Mouse (Mus musculus) forebrain, embryonic 15.5 days (tissue): ENCODE measurements around the gene Mis12. TPM values are rescaled to one million over a fixed set of nuclear protein-coding genes. Genes with fewer than 3 reads are reported as not detected.

Source experiments
- ATAC-seq: fragments of 200-750 bp; cut with Nextera tagmentation; replicated peaks from 2 replicates; pipeline ENCODE4 v1.8.0; 2017; ENCODE audit warnings: mild to moderate bottlenecking, moderate TSS enrichment, moderate library complexity
- H3K27ac ChIP-seq: fragments of 300-500 bp; sonication (generic); replicated peaks from 2 replicates; pipeline ENCODE4 v1.5.1; 2015; ENCODE audit warnings: mild to moderate bottlenecking, inconsistent platforms
- H3K27me3 ChIP-seq: fragments of 300-500 bp; sonication (generic); 2 replicates; pipeline ENCODE4 v1.6.1; 2015; ENCODE audit warnings: inconsistent platforms
- H3K36me3 ChIP-seq: fragments of 300-500 bp; sonication (generic); 2 replicates; pipeline ENCODE4 v1.6.1; 2015; ENCODE audit warnings: mild to moderate bottlenecking, inconsistent platforms
- H3K4me1 ChIP-seq: fragments of 300-500 bp; sonication (generic); 2 replicates; pipeline ENCODE4 v1.6.1; 2015; ENCODE audit warnings: inconsistent platforms
- H3K4me2 ChIP-seq: fragments of 300-500 bp; sonication (generic); replicated peaks from 2 replicates; pipeline ENCODE4 v1.6.1; 2015; ENCODE audit warnings: mild to moderate bottlenecking, inconsistent platforms
- H3K4me3 ChIP-seq: fragments of 300-500 bp; sonication (generic); 2 replicates; pipeline ENCODE4 v1.5.1; 2015; ENCODE audit warnings: mild to moderate bottlenecking, inconsistent platforms
- H3K9ac ChIP-seq: fragments of 300-500 bp; sonication (generic); replicated peaks from 2 replicates; pipeline ENCODE4 v1.6.1; 2015; ENCODE audit warnings: mild to moderate bottlenecking, inconsistent platforms
- H3K9me3 ChIP-seq: fragments of 300-500 bp; sonication (generic); 2 replicates; pipeline ENCODE4 v1.6.1; 2016; ENCODE audit warnings: inconsistent platforms
- WGBS: fragments of 180-500 bp; shearing (Covaris S2); methylation state at CpG from one replicate; pipeline ENCODE4 v1.1.7; 2015; ENCODE audit warnings: mixed read lengths; 5-methylcytosine and 5-hydroxymethylcytosine counted together
- polyA plus RNA-seq: library from polyadenylated mRNA; unstranded; fragments of >200 nt; fragmentation: Nextera tagmentation; extraction: Ambion mirVana; gene quantifications from 2 replicates; pipeline ENCODE4 v1.2.1, GENCODE M21; 2015

The Mis12 gene
- polyA plus RNA-seq = 39.4 and 40.5 TPM in 2 replicates

DNA sequence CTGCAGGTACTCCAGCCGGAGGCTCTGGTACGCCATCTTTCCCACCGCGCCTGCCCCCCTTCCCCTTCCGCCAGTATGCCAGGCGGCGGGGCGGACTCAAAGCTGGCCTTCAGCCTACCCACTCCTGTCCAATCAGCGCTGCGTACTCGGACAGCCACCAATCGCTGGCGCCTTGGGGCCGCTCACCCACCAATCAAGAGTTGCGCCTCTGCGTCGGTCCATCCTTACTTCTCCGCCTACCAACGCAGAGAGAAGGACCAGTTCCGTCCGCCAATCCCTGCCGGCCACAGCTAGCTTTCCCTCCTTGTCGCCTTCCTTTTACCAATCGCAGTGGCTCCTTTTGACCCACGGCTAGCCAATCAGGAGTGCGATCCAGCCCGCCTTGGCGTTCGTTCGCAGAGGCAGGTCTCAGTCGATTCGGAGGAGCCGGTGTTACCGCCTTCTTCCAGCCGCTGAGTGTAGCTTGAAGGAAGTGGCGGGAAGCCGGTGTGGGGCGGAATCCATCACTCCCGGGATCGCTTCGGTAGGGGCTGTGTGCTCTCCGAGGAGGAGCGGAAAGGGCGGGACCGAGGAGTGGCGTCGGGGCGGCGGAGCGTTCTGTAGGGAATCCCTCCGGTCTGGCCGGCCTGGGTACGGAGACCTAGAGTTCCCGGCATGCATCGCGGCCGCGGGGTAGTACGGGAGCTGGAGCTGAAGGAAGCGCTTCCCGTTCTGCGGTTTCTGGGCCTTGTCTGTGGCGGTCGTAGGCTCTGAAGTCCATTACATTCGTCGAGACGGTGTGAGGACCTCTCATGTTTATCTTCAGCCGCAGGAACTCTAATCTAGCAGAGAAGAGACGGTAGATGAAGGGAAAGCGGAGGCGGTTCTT lies at the start of gene Mis12, which contains the start of gene Derl2:
Mis12 (plus strand) TSS at position 411 of the 868 bp plus-strand sequence.
Derl2 (minus strand) TSS at position 641 of the 868 bp plus-strand sequence.
- Histone ChIP-seq H3K27ac (peak within 1 kb of the TSS; percentile 91), H3K4me3 (peak within 1 kb of the TSS; percentile 73), H3K4me1 (peaks cover 61% of the 10 kb centered on the region), H3K9me3 (no peaks in the 10 kb centered on the region), H3K4me2 (peak within 1 kb of the TSS; percentile 72), H3K36me3 (no peaks in the 10 kb centered on the region; the same call in 1 of the 2 replicates), H3K27me3 (no peaks in the 10 kb centered on the region), H3K9ac (peak within 1 kb of the TSS; percentile 79)
- ATAC-seq = peak; percentile 100
- WGBS = under 1% methylated on average over 71 of the region's 71 CpGs

DNA sequence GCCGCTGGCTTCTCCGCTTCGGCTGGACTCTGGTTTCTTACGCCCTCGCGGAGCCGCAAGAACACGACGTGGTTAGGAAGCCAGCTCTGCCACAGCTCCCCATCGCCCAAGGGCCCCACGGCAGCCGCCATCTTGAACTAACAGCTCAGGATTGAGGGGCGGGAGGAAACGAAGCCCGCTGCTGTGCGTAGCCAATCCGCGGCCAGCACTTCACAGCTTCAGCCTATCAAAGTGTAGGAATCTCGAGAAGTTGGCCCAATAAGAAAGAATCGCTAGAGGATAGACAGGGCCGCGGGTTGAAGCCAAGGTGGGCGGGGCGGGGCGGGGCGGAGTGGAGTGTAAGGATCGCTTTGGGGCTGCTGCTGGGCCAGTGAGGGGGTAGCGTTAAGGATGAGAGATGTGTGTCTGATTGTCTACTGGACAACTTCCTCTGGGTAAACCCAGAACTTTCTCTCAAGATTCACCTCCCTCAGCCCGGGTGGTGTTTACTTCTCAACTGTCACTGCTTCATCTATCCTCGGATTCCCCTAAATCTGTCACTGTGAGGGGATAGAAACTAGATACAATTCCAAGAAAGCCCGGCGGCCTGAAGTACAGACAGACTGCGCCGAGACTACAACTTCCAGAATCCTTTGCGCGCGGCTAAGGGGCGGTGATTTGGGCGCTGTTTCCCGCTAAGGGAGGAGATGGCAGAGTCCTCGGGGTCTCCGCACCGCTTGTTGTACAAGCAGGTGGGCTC lies 49.4 kb upstream of the Mis12 start, which contains the start of the genes Nup88 and Rpain:
Nup88 (minus strand) TSS at position 153 of the 739 bp plus-strand sequence.
Rpain (plus strand) TSS at position 393 of the 739 bp plus-strand sequence.
- peaks cover 27% of the 10 kb centered on the region for H3K36me3 ChIP-seq
- H3K4me3 ChIP-seq = peak within 1 kb of the TSS; percentile 89
- peak within 1 kb of the TSS; percentile 94 for H3K27ac ChIP-seq
- H3K4me1 ChIP-seq = peaks cover 25% of the 10 kb centered on the region
- no peaks in the 10 kb centered on the region for H3K9me3 ChIP-seq
- H3K27me3 ChIP-seq = no peaks in the 10 kb centered on the region
- peak; percentile 98 for ATAC-seq
- 0% methylated on average over 43 of the region's 43 CpGs for WGBS
- H3K4me2 ChIP-seq = peak within 1 kb of the TSS; percentile 83
- H3K9ac ChIP-seq = peak within 1 kb of the TSS; percentile 97

DNA sequence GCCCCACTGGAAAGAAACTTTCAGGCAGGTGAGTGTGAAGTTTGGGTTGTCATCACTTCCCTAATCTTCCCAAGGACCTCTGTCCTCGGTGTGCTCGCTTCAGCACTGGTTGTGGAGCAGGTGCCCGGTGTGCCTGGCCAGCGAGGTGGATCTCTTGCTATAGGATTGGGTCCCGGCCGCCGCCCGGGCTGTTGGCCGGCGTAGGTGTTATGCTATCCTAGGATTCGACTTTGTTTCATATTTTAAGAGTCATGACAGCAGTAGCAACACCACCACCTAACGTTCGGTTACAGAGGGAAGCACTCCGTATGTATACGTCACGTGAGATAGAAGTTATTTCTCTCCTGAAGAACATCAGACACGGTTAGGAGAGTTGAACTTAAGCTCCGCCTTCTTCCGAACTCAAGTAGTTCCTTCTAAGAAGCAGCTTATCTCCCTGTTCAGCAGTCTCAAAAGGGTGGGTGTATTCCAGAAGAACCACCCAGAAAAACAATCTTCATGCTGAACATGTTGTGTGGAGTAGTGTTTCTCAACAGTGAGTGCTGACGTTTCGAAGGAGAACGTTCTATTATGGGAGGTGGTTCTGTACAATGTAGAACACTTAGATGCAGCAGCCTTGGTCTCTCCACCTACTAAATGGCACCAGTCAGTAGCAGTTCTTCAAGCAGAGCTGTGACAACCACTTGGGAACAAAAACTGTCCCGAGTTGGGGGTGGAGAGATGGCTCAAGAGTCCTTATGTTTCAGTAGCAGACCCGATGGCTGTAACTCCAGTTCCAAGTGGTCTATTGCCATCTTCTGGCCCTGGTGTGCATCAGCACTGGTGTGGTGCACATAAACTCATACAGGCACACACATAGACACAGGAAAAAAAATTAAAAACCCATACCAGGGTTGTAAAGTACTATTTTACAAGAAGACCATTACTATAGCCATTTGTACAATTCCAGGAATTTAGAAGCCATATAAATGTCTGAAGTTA lies 48.6 kb upstream of the Mis12 start:
- Histone ChIP-seq H3K9ac (peak overlapping the region; percentile 59), H3K27me3 (no peaks in the 10 kb centered on the region), H3K9me3 (no peaks in the 10 kb centered on the region), H3K4me1 (peaks cover 25% of the 10 kb centered on the region), H3K4me3 (peak overlapping the region; percentile 89), H3K36me3 (peaks cover 28% of the 10 kb centered on the region), H3K4me2 (peak overlapping the region; percentile 83), H3K27ac (peak overlapping the region; percentile 94)
- 16% methylated on average over 24 of the region's 24 CpGs for WGBS
- ATAC-seq = peak; percentile 51

DNA sequence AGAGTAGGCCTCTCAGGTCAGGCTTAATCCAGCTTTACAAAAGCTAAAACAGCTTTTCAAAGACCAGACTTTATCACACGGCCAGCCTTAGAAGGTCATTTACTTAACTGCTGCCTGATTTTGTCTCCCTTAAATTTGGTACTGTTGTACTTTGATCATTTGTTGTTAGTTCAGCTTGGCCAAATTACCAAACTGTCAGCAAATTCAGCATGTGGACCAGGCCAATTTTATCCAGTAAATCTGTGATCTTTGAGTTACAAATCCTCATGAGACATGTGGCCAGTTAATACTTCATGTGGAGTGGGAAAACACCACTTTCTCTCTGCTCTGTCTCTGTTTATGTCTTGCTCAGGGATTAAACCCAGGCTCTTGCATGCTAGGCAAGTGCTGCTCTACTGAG lies 46.8 kb upstream of the Mis12 start:
- Histone ChIP-seq H3K4me2 (no peak overlapping the region), H3K27me3 (no peaks in the 10 kb centered on the region), H3K9ac (no peak overlapping the region), H3K36me3 (peaks cover 35% of the 10 kb centered on the region), H3K27ac (no peak overlapping the region), H3K4me1 (peaks cover 22% of the 10 kb centered on the region), H3K9me3 (no peaks in the 10 kb centered on the region), H3K4me3 (no peak overlapping the region)
- 52% methylated on average over 1 of the region's 1 CpGs for WGBS
- ATAC-seq = no peak

DNA sequence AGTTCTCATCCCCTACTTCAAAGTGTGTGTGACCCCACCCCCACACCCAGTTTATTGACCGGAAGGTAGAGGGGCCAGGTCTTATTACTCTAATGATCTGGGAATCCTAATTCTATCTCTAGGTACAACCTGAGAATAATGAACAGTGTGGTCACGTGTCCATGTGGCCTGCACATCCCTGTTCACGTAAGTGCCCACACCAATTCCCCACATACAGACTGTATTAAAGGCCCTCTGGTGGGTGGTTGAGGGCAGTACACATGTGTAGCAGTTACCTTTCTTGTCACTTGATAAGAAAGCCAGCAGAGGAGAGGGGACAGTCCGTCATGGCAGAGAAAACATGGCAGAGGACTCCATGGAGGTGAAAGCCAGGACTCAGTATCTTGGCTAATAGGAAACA lies 45.5 kb upstream of the Mis12 start:
- H3K9me3 ChIP-seq = no peaks in the 10 kb centered on the region
- no peak overlapping the region for H3K4me3 ChIP-seq
- peaks cover 49% of the 10 kb centered on the region for H3K36me3 ChIP-seq

DNA sequence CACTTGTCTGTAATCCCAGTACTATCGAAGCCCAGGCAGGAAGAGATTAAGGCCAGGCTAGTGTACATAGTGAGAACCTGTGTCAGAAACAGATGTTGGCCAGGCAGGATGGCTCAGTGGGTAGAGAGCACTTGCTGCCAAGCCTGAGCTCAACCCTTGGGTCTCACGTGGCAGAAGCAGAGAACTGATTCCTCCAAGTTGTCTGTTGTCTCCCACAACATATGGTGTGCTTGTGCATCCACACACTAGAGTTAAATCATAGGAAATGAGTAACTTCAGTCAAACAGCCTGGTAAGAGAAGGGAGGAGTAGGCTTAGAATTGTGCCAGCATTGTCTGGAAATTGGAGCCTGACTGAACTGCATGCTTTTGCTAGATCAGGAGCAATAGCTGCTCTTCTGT lies 44.2 kb upstream of the Mis12 start:
- no peak for ATAC-seq
- peaks cover 8% of the 10 kb centered on the region for H3K4me1 ChIP-seq
- peaks cover 59% of the 10 kb centered on the region for H3K36me3 ChIP-seq
- 79% methylated on average over 2 of the region's 2 CpGs for WGBS
- H3K27me3 ChIP-seq = no peaks in the 10 kb centered on the region
- no peaks in the 10 kb centered on the region for H3K9me3 ChIP-seq
- H3K4me2 ChIP-seq = no peak overlapping the region
- no peak overlapping the region for H3K9ac ChIP-seq
- H3K27ac ChIP-seq = no peak overlapping the region
- no peak overlapping the region for H3K4me3 ChIP-seq

More for the DNA sequence above, 45.5 kb upstream of the Mis12 start:
- Histone ChIP-seq H3K4me1 (peaks cover 10% of the 10 kb centered on the region), H3K27me3 (no peaks in the 10 kb centered on the region), H3K4me2 (no peak overlapping the region), H3K27ac (no peak overlapping the region), H3K9ac (no peak overlapping the region)
- 70% methylated on average over 4 of the region's 4 CpGs for WGBS
- no peak for ATAC-seq

DNA sequence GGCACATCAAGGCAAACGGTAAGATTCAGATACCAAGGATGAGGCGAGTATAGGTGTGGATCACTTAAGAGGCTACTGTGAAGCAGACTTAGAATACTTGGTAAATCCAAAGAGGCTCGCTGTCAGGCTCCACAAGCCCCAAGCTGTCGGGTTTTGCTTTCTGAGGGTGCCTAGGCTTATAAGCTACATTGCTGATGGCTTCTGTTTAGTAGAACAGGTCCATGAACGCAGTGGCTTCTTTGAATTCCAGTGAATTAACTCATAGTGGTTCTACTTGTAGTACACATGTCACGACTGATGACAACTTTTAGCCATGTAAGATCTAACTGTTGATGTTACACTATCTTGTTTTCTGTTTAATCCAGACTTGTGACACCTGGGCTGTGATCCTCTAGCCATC lies 42.1 kb upstream of the Mis12 start:
- peaks cover 69% of the 10 kb centered on the region for H3K36me3 ChIP-seq
- H3K9me3 ChIP-seq = no peaks in the 10 kb centered on the region
- H3K4me2 ChIP-seq = no peak overlapping the region
- H3K9ac ChIP-seq = no peak overlapping the region
- peaks cover 13% of the 10 kb centered on the region for H3K4me1 ChIP-seq
- H3K4me3 ChIP-seq = no peak overlapping the region
- H3K27ac ChIP-seq = no peak overlapping the region
- ATAC-seq = no peak
- H3K27me3 ChIP-seq = no peaks in the 10 kb centered on the region
- WGBS = 92% methylated on average over 6 of the region's 6 CpGs

DNA sequence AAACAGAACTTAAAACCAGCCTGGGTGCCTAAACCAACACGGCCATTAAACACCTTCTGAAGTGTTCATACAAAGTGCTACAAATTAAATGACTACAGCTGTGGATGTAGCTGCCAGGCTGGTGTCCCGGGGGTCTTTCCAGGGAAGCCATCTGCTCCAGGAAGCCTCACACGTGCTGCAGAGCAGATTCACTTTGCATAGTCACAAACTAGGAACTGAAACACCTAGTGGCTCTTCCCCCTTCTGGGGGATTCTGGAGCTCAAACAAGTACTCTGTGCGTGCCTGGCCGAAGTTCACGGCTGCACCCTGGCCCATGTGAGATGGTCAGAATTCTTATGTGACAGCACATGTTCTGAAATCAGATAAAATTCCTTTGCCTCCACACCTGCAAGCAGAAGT lies 39.2 kb upstream of the Mis12 start:
- Histone ChIP-seq H3K4me3 (no peak overlapping the region), H3K9ac (no peak overlapping the region), H3K36me3 (peaks cover 57% of the 10 kb centered on the region), H3K4me2 (no peak overlapping the region), H3K4me1 (peaks cover 15% of the 10 kb centered on the region), H3K27me3 (no peaks in the 10 kb centered on the region), H3K9me3 (no peaks in the 10 kb centered on the region), H3K27ac (no peak overlapping the region)
- 89% methylated on average over 6 of the region's 6 CpGs for WGBS
- ATAC-seq = no peak

DNA sequence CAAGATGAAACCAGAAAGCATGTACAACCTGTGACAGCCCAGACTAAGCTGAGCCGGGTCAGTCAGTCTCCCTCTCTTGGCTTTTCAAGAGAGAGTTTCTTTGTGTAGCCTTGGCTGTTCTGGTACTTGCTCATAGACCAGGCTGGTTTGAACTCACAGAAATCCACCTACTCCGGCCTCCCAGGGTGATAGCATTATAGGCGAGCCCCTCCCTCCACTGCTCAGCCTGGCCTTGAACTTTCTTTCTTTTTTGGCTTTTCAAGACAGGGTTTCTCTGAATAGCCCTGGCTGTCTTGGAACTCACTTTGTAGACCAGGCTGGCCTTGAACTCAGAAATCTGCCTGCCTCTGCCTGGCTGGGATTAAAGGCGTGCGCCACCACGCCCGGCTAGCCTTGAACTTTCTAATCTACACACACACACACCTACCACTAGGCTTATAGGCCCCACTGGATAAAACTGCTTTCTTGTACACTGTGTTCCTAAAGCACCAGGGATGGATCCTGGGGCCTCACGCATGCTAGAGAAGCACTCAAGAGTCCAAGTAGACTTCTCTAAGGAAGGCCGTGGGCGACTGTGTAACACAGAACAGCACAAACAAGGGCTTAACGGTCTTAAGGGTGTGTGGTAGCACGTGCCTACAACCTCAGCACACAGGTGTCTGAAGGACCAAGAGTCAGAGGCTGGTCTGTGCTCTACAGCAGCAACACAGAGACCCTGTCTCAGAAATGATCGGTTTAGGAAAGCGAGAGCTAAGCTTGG lies 38.5 kb upstream of the Mis12 start:
- 94% methylated on average over 14 of the region's 14 CpGs for WGBS
- ATAC-seq = no peak
- H3K4me3 ChIP-seq = no peak overlapping the region
- no peak overlapping the region for H3K27ac ChIP-seq
- H3K4me1 ChIP-seq = peaks cover 15% of the 10 kb centered on the region
- H3K36me3 ChIP-seq = peaks cover 56% of the 10 kb centered on the region
- no peaks in the 10 kb centered on the region for H3K9me3 ChIP-seq
- no peak overlapping the region for H3K9ac ChIP-seq
- no peak overlapping the region for H3K4me2 ChIP-seq
- H3K27me3 ChIP-seq = no peaks in the 10 kb centered on the region

DNA sequence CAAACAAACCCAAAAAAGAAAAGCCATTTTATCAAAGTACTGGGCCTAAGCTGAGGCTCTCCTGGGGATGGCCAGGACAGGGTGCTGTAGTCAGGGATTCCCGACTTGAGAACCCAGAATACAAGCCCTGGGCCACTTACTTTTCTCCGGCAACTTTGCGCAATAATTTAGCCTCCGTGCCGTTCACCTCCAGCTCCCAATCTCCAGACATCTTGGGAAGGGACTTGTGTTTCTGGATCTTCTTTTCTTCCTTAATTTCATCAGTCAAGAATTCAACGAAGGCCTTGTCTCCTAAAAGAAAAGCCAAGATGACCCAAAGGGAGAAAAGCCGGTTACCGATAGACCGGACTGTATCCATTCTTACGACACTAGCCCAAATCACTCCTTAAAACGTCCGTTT lies 37.4 kb upstream of the Mis12 start:
- H3K9ac ChIP-seq = peak overlapping the region; percentile 94
- peaks cover 15% of the 10 kb centered on the region for H3K4me1 ChIP-seq
- peak overlapping the region; percentile 100 for H3K4me3 ChIP-seq
- no peaks in the 10 kb centered on the region for H3K9me3 ChIP-seq
- H3K27me3 ChIP-seq = no peaks in the 10 kb centered on the region
- no peak overlapping the region for H3K27ac ChIP-seq
- WGBS = 9% methylated on average over 12 of the region's 12 CpGs
- H3K36me3 ChIP-seq = peaks cover 57% of the 10 kb centered on the region
- ATAC-seq = no peak
- peak overlapping the region; percentile 65 for H3K4me2 ChIP-seq
